Mouse (Mus musculus) intestine, embryonic 14.5 days (tissue): ENCODE data around the gene Kat5. TPM values are rescaled to one million over a fixed set of nuclear protein-coding genes. Genes with fewer than 3 reads are reported as not detected.

Experiments used
- ATAC-seq: fragments of 200-750 bp; cut with Nextera tagmentation; replicated peaks from 2 replicates; pipeline ENCODE4 v1.8.0; 2017; ENCODE audit warnings: low read depth, moderate number of reproducible peaks, moderate TSS enrichment, moderate library complexity; ENCODE audit not compliant: low FRiP score, low TSS enrichment
- DNase-seq: peaks from one replicate; pipeline ENCODE4 v3.0.0-alpha.2; 2018; ENCODE audit warnings: low spot score
- H3K27ac ChIP-seq: fragments of 300-500 bp; sonication (generic); 2 replicates; pipeline ENCODE4 v1.5.1; 2014; ENCODE audit warnings: low read depth, mild to moderate bottlenecking, control low read depth
- H3K27me3 ChIP-seq: fragments of 300-500 bp; sonication (generic); replicated peaks from 2 replicates; pipeline ENCODE4 v1.6.1; 2014; ENCODE audit warnings: low read length, control low read depth; ENCODE audit not compliant: control insufficient read depth, insufficient read depth
- H3K36me3 ChIP-seq: fragments of 300-500 bp; sonication (generic); 2 replicates; pipeline ENCODE4 v1.6.1; 2014; ENCODE audit warnings: low read length, control low read depth; ENCODE audit not compliant: control insufficient read depth, insufficient read depth
- H3K4me1 ChIP-seq: fragments of 300-500 bp; sonication (generic); replicated peaks from 2 replicates; pipeline ENCODE4 v1.6.1; 2014; ENCODE audit warnings: low read length, control low read depth, mixed read lengths; ENCODE audit not compliant: control insufficient read depth, insufficient read depth
- H3K4me2 ChIP-seq: fragments of 300-500 bp; sonication (generic); 2 replicates; pipeline ENCODE4 v1.6.1; 2014; ENCODE audit warnings: low read length
- H3K4me3 ChIP-seq: fragments of 300-500 bp; sonication (generic); 2 replicates; pipeline ENCODE4 v1.5.1; 2014; ENCODE audit warnings: low read depth, low read length, control low read depth, mixed read lengths
- H3K9ac ChIP-seq: fragments of 300-500 bp; sonication (generic); 2 replicates; pipeline ENCODE4 v1.6.1; 2014; ENCODE audit warnings: mild to moderate bottlenecking, low read length
- H3K9me3 ChIP-seq: fragments of 300-500 bp; sonication (generic); 2 replicates; pipeline ENCODE4 v1.6.1; 2016; ENCODE audit warnings: low read length, control low read depth; ENCODE audit not compliant: control insufficient read depth
- WGBS: fragments of 180-500 bp; shearing (Covaris S2); extraction: QIAGEN DNeasy Blood & Tissue Kit; methylation state at CpG from one replicate; pipeline ENCODE4 v1.1.7; 2014; 5-methylcytosine and 5-hydroxymethylcytosine counted together
- polyA plus RNA-seq: library from polyadenylated mRNA; unstranded; fragments of >200 nt; fragmentation: Nextera tagmentation; extraction: Ambion mirVana; gene quantifications from 2 replicates; pipeline ENCODE4 v1.2.1, GENCODE M21; 2014

Gene Kat5
- polyA plus RNA-seq, 1 experiment from 2014 or later = 33.3 TPM

DNA sequence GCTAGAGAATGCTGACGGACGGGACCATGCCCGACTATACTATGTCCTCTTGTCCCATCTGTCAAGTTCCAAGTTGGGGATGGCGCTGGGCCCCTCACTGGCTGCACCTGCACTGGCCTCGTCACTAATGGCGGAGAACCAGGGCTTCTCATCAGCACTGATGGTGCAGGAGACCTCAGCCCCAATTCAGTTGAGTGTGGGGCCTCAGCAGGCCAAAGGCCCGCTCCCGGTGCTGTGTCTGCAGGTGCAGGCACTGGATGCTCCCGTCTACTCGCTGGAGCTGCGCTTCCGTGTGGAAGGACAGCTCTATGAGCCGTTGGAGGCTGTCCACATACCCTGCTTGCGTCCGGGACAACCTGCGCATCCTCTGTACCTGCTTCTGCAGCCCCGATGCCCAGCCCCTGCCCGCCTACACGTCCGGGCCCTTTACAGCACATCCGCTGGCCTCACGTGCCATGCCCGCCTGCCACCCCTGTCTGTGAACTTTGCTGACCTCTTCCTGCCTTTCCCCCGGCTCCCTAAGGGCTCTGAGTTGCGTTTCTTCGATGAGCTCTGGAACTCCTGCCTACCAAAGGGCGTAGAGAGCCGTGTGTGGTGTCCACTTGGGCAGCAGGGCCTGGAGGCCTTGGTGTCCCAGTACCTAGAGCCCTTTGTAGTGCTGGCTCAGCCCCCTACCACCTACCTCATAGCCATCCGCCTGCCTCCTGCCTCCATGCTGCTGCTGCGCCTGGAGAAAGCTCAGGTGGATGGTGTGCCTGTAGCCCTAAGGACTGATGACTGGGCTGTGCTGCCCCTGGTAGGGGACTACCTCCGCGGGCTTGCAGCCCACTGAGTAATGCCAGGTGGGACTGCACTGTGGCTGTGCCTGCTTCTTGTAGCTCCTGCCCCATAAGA lies 39.4 kb downstream of the Kat5 start:
- no peaks in the 10 kb centered on the region for H3K27me3 ChIP-seq
- no peak overlapping the region for H3K4me2 ChIP-seq
- H3K4me1 ChIP-seq = peaks cover 14% of the 10 kb centered on the region
- ATAC-seq (no peak), DNase-seq (no peak)
- H3K4me3 ChIP-seq = no peak overlapping the region
- H3K9me3 ChIP-seq = no peaks in the 10 kb centered on the region
- H3K36me3 ChIP-seq = 0 out of 2 replicates have a peak, but pooled peaks cover 5% of the 10 kb centered on the region
- no peak overlapping the region for H3K27ac ChIP-seq
- WGBS = 87% methylated on average over 32 of the region's 32 CpGs
- no peak overlapping the region for H3K9ac ChIP-seq

GRCm38 (mm10) chr19:5569521-5569920 lies 40.5 kb downstream of the Kat5 start:
- DNase-seq (no peak), ATAC-seq (no peak)
- 90% methylated on average over 10 of the region's 10 CpGs for WGBS
- Histone ChIP-seq H3K4me1 (peaks cover 14% of the 10 kb centered on the region), H3K4me2 (no peak overlapping the region), H3K4me3 (no peak overlapping the region), H3K27ac (no peak overlapping the region), H3K9me3 (no peaks in the 10 kb centered on the region), H3K9ac (no peak overlapping the region), H3K27me3 (no peaks in the 10 kb centered on the region), H3K36me3 (0 out of 2 replicates have a peak, but pooled peaks cover 5% of the 10 kb centered on the region)

GRCm38 (mm10) chr19:5568470-5569140 lies 41.4 kb downstream of the Kat5 start:
- Histone ChIP-seq H3K4me1 (peaks cover 14% of the 10 kb centered on the region), H3K36me3 (0 out of 2 replicates have a peak, but pooled peaks cover 5% of the 10 kb centered on the region), H3K9me3 (no peaks in the 10 kb centered on the region), H3K27ac (peak overlapping the region; percentile 87), H3K9ac (peak overlapping the region; percentile 60; the same call in 1 of the 2 replicates), H3K27me3 (peaks cover 4% of the 10 kb centered on the region; the same call in 1 of the 2 replicates), H3K4me2 (peak overlapping the region; percentile 59), H3K4me3 (peak overlapping the region; percentile 70)
- 8% methylated on average over 27 of the region's 27 CpGs for WGBS
- DNase-seq = peak; percentile 91
- ATAC-seq = peak; percentile 14

DNA sequence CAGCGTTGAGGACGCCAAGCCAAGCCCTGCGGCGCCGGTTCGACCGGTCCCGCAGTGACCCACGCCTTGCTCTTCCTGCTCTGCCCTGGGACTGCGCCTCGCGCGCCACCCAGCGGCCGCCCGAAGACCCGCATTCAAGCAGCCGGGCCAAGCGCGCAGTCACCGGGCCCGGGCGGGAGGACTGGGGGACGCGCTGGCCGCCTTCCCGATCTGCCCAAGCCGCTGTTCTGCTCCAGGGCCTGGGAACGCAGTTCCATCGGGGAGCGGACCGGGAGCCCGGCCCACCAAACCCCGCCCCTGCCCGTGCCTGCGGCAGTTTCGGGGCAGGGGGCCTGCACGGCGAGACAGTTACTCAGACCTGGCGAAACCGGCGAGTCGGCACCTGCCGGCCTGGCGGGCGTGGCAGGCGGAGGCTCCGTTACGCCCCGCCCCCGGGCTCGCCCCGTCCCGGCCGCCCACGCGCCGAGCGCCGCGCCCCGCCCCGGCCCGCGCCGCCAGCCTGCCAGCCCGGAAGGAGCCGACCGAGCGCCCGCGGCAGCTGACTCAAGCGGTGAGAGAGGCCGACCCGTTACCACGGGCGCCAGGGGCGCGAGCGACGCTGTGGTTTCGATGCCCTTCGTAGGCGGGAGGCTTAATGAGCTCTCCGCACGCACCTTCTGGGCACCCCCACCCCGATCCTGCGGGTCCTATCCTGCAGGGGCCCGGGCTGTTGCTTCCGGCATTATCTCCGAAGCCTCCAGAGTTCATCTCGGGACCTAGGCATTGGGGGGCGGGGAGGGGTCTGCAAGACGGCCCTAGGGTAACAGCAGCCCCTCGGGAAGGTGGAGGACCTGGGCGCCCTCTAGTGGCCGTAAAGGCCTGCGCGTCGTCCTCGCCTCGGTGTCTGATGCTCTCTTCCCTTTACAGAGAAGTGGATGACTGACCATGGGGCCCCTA lies 42.2 kb downstream of the Kat5 start, which contains the start of gene Ap5b1:
Gene Ap5b1, plus strand, starts transcription at position 492 of the 936 bp plus-strand sequence.
- no peaks in the 10 kb centered on the region for H3K9me3 ChIP-seq
- H3K4me2 ChIP-seq = peak within 1 kb of the TSS; percentile 59
- H3K36me3 ChIP-seq = 0 out of 2 replicates have a peak, but pooled peaks cover 5% of the 10 kb centered on the region
- peak; percentile 97 for DNase-seq
- under 1% methylated on average over 93 of the region's 102 CpGs for WGBS
- peak; percentile 83 for ATAC-seq
- peaks cover 11% of the 10 kb centered on the region; the same call in 1 of the 2 replicates for H3K27me3 ChIP-seq
- H3K4me3 ChIP-seq = peak within 1 kb of the TSS; percentile 70
- peaks cover 14% of the 10 kb centered on the region for H3K4me1 ChIP-seq
- H3K9ac ChIP-seq = peak within 1 kb of the TSS; percentile 60
- H3K27ac ChIP-seq = peak within 1 kb of the TSS; percentile 87

- peaks cover 18% of the 10 kb centered on the region for H3K27me3 ChIP-seq
- H3K9ac ChIP-seq = peak overlapping the region; percentile 60
- ATAC-seq = peak; percentile 55; the same call in 1 of the 2 replicates
- H3K27ac ChIP-seq = peak overlapping the region; percentile 87
- no peak for DNase-seq
- H3K9me3 ChIP-seq = no peaks in the 10 kb centered on the region
- 2% methylated on average over 26 of the region's 26 CpGs for WGBS
- peak overlapping the region; percentile 70 for H3K4me3 ChIP-seq
- H3K36me3 ChIP-seq = 0 out of 2 replicates have a peak, but pooled peaks cover 5% of the 10 kb centered on the region
- peaks cover 14% of the 10 kb centered on the region for H3K4me1 ChIP-seq
- peak overlapping the region; percentile 59 for H3K4me2 ChIP-seq
Observed at GRCm38 (mm10) chr19:5567180-5567533, 42.9 kb downstream of the Kat5 start.

DNA sequence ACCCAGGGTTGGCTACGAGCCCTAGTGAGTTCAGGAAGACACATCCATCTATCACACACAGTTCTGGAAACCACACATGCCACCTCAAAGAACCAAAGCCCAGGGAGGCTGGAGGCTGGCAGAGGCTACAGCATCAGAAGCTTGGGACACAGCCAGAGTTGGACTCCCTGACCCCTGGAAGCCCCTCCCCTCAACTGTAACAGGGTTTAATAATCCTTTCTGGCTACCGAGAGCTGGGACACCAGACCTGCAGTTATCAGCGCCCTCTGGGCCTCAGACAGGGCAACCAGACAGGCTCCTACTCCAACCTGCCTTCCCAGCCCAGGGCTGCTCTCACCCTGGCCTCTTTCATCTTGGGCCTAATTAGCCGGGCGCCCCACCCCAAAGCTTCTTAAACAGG lies 43.7 kb downstream of the Kat5 start:
- H3K4me3 ChIP-seq = no peak overlapping the region
- H3K27me3 ChIP-seq = peaks cover 26% of the 10 kb centered on the region
- no peaks in the 10 kb centered on the region for H3K9me3 ChIP-seq
- DNase-seq (no peak), ATAC-seq (no peak)
- no peak overlapping the region for H3K27ac ChIP-seq
- peaks cover 14% of the 10 kb centered on the region for H3K4me1 ChIP-seq
- H3K4me2 ChIP-seq = no peak overlapping the region
- 55% methylated on average over 5 of the region's 5 CpGs for WGBS
- 0 out of 2 replicates have a peak, but pooled peaks cover 5% of the 10 kb centered on the region for H3K36me3 ChIP-seq
- no peak overlapping the region for H3K9ac ChIP-seq

GRCm38 (mm10) chr19:5562776-5563175 lies 47.3 kb downstream of the Kat5 start:
- Histone ChIP-seq H3K36me3 (no peaks in the 10 kb centered on the region), H3K27me3 (peaks cover 61% of the 10 kb centered on the region), H3K4me2 (no peak overlapping the region), H3K9me3 (no peaks in the 10 kb centered on the region), H3K4me3 (no peak overlapping the region), H3K27ac (no peak overlapping the region), H3K4me1 (peaks cover 15% of the 10 kb centered on the region), H3K9ac (no peak overlapping the region)
- WGBS = 89% methylated on average over 10 of the region's 10 CpGs
- DNase-seq (no peak), ATAC-seq (no peak)

DNA sequence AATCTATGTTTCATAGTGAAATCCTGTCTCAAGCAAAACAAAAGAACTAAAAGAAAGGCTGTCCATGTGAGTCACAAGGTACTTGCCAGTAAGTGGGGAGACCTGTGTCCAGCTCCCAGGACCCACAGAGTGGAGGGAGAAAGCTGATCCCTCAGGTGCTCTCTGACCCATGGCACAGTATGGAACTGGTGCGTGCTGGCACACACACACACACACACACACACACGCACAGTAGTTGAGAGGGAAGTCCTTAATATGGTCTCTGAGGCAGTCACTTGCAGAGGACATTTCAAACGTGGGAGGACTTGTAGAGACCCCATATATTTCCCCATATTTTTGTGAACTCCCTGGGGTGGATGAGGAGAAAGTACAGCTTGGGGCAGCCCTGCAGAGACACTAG lies 48.2 kb downstream of the Kat5 start:
- Histone ChIP-seq H3K9me3 (no peaks in the 10 kb centered on the region), H3K4me3 (no peak overlapping the region), H3K4me1 (peaks cover 12% of the 10 kb centered on the region), H3K36me3 (no peaks in the 10 kb centered on the region), H3K9ac (no peak overlapping the region), H3K27ac (no peak overlapping the region), H3K4me2 (peak overlapping the region; percentile 55; the same call in 1 of the 2 replicates), H3K27me3 (peaks cover 70% of the 10 kb centered on the region)
- no peak for DNase-seq
- WGBS = 50% methylated on average over 3 of the region's 3 CpGs
- no peak for ATAC-seq
